Mouse (Mus musculus) erythroblast, embryonic 14.5 days (primary cell): Measurements from ENCODE around the gene Olfr965. TPM values are rescaled to one million over a fixed set of nuclear protein-coding genes. Genes with fewer than 3 reads are reported as not detected.

Source experiments
- H3K27me3 ChIP-seq: 2 replicates; pipeline ENCODE4 v1.6.1; 2012; ENCODE audit warnings: inconsistent platforms; ENCODE audit not compliant: control insufficient read depth
- H3K36me3 ChIP-seq: 2 replicates; pipeline ENCODE4 v1.6.1; 2012; ENCODE audit warnings: mild to moderate bottlenecking, inconsistent platforms; ENCODE audit not compliant: control insufficient read depth
- H3K4me1 ChIP-seq: 2 replicates; pipeline ENCODE4 v1.6.1; 2012; ENCODE audit warnings: inconsistent platforms; ENCODE audit not compliant: control insufficient read depth
- H3K4me3 ChIP-seq: replicated peaks from 2 replicates; pipeline ENCODE3; 2012; ENCODE audit warnings: moderate library complexity, mild to moderate bottlenecking, inconsistent platforms
- H3K9me3 ChIP-seq: 2 replicates; pipeline ENCODE4 v1.6.1; 2012; ENCODE audit warnings: low read length, inconsistent platforms, mixed read lengths; ENCODE audit not compliant: control insufficient read depth
- GATA1 ChIP-seq: IDR thresholded peaks from 2 replicates; pipeline ENCODE4 v1.6.1; 2012; ENCODE audit warnings: low read length, inconsistent platforms, mixed read lengths
- TAL1 ChIP-seq: IDR thresholded peaks from 3 replicates; pipeline ENCODE4 v1.6.1; 2012; ENCODE audit warnings: low read length, inconsistent platforms, mixed read lengths
- polyA plus RNA-seq: library from polyadenylated mRNA; stranded (reverse); fragments of >175 nt; gene quantifications from 2 replicates; pipeline ENCODE4 v1.2.3, GENCODE M21; 2012

Gene Olfr965
- polyA plus RNA-seq, 1 experiment = not detected

DNA sequence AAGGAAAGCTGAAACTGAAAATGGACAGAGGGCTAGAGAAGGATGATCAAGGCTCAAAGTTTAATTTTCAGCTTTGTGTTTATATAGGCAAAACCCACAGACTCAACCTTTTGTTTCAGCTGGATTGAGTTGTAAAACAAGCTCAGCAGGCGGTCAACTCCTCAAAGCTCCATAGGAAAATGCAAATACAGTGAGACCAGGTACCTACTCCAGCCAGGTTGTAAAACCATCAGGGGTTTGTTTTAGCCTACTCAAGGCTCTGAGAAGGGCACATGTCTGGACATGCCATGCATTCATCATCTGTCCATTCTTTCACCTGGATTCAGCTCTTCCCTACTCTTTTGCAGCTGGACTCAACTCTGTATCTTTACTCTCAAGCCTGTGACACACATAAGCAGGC, 29.6 kb downstream of the Olfr965 start:
- Histone ChIP-seq H3K9me3 (peaks cover 4% of the 10 kb centered on the region; the same call in 1 of the 2 replicates), H3K4me1 (no peaks in the 10 kb centered on the region), H3K27me3 (no peaks in the 10 kb centered on the region), H3K36me3 (no peaks in the 10 kb centered on the region), H3K4me3 (no peak overlapping the region)
- TF ChIP-seq TAL1 = no peak
- no peak for TF ChIP-seq GATA1

DNA sequence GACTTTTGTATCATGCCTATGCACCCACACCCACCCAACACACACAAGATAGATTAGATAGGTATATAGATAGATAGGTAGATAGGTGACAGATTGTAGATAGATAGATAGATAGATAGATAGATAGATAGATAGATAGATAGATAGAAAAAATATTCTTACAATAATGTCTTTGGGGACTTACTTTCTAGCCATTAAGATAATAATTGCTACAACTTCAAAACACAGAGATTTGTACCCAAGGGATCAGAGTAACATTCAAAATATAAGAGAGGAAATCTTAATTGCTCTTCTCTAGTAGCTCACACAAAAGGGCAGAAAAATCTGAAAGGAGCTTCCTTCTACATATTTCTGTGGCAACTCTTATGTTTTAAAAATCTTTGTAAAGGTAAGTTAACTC, 34.8 kb downstream of the Olfr965 start, which contains the start of gene Olfr967:
TSS of gene Olfr967 (plus strand) at position 301 of the 400 bp plus-strand sequence.
- no peaks in the 10 kb centered on the region for H3K27me3 ChIP-seq
- TF ChIP-seq TAL1 = no peak
- no peak for TF ChIP-seq GATA1

DNA sequence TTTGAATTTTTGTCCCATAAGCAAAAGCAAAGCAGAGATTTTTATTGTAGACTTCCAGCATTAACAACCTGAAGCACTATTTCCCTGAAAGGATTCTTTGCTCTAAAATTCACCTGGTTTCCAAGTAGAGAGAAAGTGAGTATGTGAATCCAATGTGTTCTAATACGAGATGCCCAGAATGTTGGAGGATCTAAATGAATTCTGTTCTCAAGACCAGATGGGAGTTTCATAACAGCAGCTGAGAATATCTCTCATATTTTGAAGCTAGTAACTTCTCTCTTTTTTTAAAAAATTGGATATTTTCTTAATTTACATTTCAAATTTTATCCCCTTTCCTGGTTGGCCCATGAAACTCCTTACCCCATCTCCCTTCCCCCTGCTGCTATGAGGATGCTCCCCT, 35.3 kb downstream of the Olfr965 start:
- H3K36me3 ChIP-seq = no peaks in the 10 kb centered on the region
- no peak overlapping the region for H3K4me3 ChIP-seq
- H3K27me3 ChIP-seq = no peaks in the 10 kb centered on the region
- TF ChIP-seq TAL1 (no peak), GATA1 (no peak)
- no peaks in the 10 kb centered on the region for H3K9me3 ChIP-seq
- H3K4me1 ChIP-seq = no peaks in the 10 kb centered on the region

More for the DNA sequence above, 34.8 kb downstream of the Olfr965 start, which contains the start of gene Olfr967:
- Histone ChIP-seq H3K9me3 (no peaks in the 10 kb centered on the region), H3K4me1 (no peaks in the 10 kb centered on the region), H3K36me3 (no peaks in the 10 kb centered on the region), H3K4me3 (no peak within 1 kb of the TSS)

Other genes with a start within 250 kb of the Olfr965 start
- not detected in 2 replicates for gene Olfr955, start 239.4 kb upstream of the Olfr965 start, polyA plus RNA-seq
- not detected in 2 replicates for gene Olfr44, start 217.4 kb upstream of the Olfr965 start, polyA plus RNA-seq
- gene Olfr957, start 195.5 kb upstream of the Olfr965 start, polyA plus RNA-seq = not detected in 2 replicates
- gene Olfr958, start 157.3 kb upstream of the Olfr965 start, polyA plus RNA-seq = 0.01 TPM in 1 of 2 replicates, not detected in the other
- not detected in 2 replicates for gene Olfr959, start 135.8 kb upstream of the Olfr965 start, polyA plus RNA-seq
- not detected in 2 replicates for gene AW551984, start 107.0 kb upstream of the Olfr965 start, polyA plus RNA-seq
- not detected in 2 replicates for gene Olfr148, start 100.7 kb upstream of the Olfr965 start, polyA plus RNA-seq
- not detected in 2 replicates for gene Olfr960, start 90.0 kb upstream of the Olfr965 start, polyA plus RNA-seq
- not detected in 2 replicates for gene Olfr961, start 66.3 kb upstream of the Olfr965 start, polyA plus RNA-seq
- gene Olfr963, start 44.1 kb upstream of the Olfr965 start, polyA plus RNA-seq = not detected in 2 replicates
- gene Olfr149, start 4.2 kb upstream of the Olfr965 start, polyA plus RNA-seq = not detected in 2 replicates
- not detected in 2 replicates for gene Olfr150, start 19.6 kb downstream of the Olfr965 start, polyA plus RNA-seq
- not detected in 2 replicates for gene Olfr967, start 34.9 kb downstream of the Olfr965 start, polyA plus RNA-seq
- gene Olfr968, start 71.9 kb downstream of the Olfr965 start, polyA plus RNA-seq = not detected in 2 replicates
- not detected in 2 replicates for gene Olfr969, start 79.6 kb downstream of the Olfr965 start, polyA plus RNA-seq
- not detected in 2 replicates for gene Olfr970, start 97.5 kb downstream of the Olfr965 start, polyA plus RNA-seq
- gene Olfr971, start 125.5 kb downstream of the Olfr965 start, polyA plus RNA-seq = not detected in 2 replicates
- not detected in 2 replicates for gene Olfr972, start 155.1 kb downstream of the Olfr965 start, polyA plus RNA-seq
- not detected in 2 replicates for gene Olfr229, start 196.0 kb downstream of the Olfr965 start, polyA plus RNA-seq
- gene Olfr974, start 226.1 kb downstream of the Olfr965 start, polyA plus RNA-seq = 0.01 TPM in 1 of 2 replicates, not detected in the other
- gene Olfr975, start 240.7 kb downstream of the Olfr965 start, polyA plus RNA-seq = not detected in 2 replicates
- gene Olfr976, start 249.8 kb downstream of the Olfr965 start, polyA plus RNA-seq = not detected in 2 replicates